Mouse (Mus musculus) heart, embryonic 13.5 days (tissue): ENCODE measurements around the gene Tapbp. TPM values are rescaled to one million over a fixed set of nuclear protein-coding genes. Genes with fewer than 3 reads are reported as not detected.
A peak's percentile ranks its signal among the peaks of the same experiment; 100 is the strongest.
"Not testable (repeated sequence)": the region's sequence is repeated elsewhere in the genome, so short reads cannot be mapped to it uniquely, and the experiment has no call there.

Source experiments
- ATAC-seq: fragments of 200-750 bp; cut with Nextera tagmentation; 2 replicates; pipeline ENCODE4 v1.8.0; 2017; ENCODE audit warnings: moderate TSS enrichment; ENCODE audit not compliant: insufficient number of reproducible peaks, low FRiP score, low TSS enrichment; ENCODE audit errors: extremely low read depth
- H3K27ac ChIP-seq: fragments of 300-500 bp; sonication (generic); replicated peaks from 2 replicates; pipeline ENCODE4 v1.5.1; 2015; ENCODE audit warnings: moderate library complexity, mild to moderate bottlenecking, inconsistent platforms
- H3K27me3 ChIP-seq: fragments of 300-500 bp; sonication (generic); replicated peaks from 2 replicates; pipeline ENCODE4 v1.6.1; 2015; ENCODE audit warnings: mild to moderate bottlenecking, inconsistent platforms
- H3K36me3 ChIP-seq: fragments of 300-500 bp; sonication (generic); 2 replicates; pipeline ENCODE4 v1.6.1; 2015; ENCODE audit warnings: mild to moderate bottlenecking, inconsistent platforms
- H3K4me1 ChIP-seq: fragments of 300-500 bp; sonication (generic); 2 replicates; pipeline ENCODE4 v1.6.1; 2015; ENCODE audit warnings: inconsistent platforms
- H3K4me2 ChIP-seq: fragments of 300-500 bp; sonication (generic); 2 replicates; pipeline ENCODE4 v1.6.1; 2015; ENCODE audit warnings: inconsistent platforms, mild to moderate bottlenecking, moderate library complexity
- H3K4me3 ChIP-seq: fragments of 300-500 bp; sonication (generic); 2 replicates; pipeline ENCODE4 v1.5.1; 2015; ENCODE audit warnings: moderate library complexity, mild to moderate bottlenecking, inconsistent platforms
- H3K9ac ChIP-seq: fragments of 300-500 bp; sonication (generic); 2 replicates; pipeline ENCODE4 v1.6.1; 2015; ENCODE audit warnings: inconsistent platforms, mild to moderate bottlenecking, moderate library complexity
- H3K9me3 ChIP-seq: fragments of 300-500 bp; sonication (generic); 2 replicates; pipeline ENCODE4 v1.6.1; 2016; ENCODE audit warnings: inconsistent platforms
- WGBS: fragments of 180-500 bp; shearing (Covaris S2); methylation state at CpG from one replicate; pipeline ENCODE4 v1.1.7; 2015; ENCODE audit warnings: mixed read lengths; 5-methylcytosine and 5-hydroxymethylcytosine counted together
- polyA plus RNA-seq: library from polyadenylated mRNA; unstranded; fragments of >200 nt; fragmentation: Nextera tagmentation; extraction: Ambion mirVana; gene quantifications from 2 replicates; pipeline ENCODE4 v1.2.1, GENCODE M21; 2015

The Tapbp gene
- polyA plus RNA-seq, 1 experiment from 2014 or later, result 36.8 TPM

DNA sequence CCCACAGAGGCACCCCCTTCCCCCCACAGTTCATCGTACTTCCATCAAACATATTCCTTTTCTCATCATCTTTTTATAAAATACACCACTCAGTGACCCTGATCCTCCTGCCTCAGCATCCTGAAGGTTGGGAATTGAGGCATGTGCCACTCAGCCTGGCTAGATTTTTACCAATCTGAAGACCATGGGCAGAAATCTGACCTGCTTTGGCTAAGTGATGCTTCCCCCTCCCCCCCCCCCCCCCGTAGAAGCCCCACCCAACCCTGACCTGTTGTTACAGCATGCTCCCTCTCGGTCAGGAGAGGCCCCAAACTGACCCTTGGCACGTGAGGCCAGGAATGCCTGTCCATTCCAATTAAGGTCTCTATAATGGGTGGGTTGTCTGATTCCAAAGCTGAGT, 10.9 kb upstream of the Tapbp start, which contains the start of gene Platr17:
TSS of gene Platr17 (plus strand) at position 301 of the 400 bp plus-strand sequence.
- not testable (repeated sequence) for H3K36me3 ChIP-seq, H3K9ac ChIP-seq, H3K27ac ChIP-seq, H3K9me3 ChIP-seq, H3K4me3 ChIP-seq, H3K27me3 ChIP-seq, ATAC-seq, H3K4me2 ChIP-seq
- H3K4me1 ChIP-seq, result peaks cover 18% of the 10 kb centered on the region
- WGBS, result 37% methylated on average over 3 of the region's 4 CpGs

- WGBS, result under 1% methylated on average over 44 of the region's 44 CpGs
- peak overlapping the region; percentile 80 for H3K9ac ChIP-seq
- peak overlapping the region; percentile 99 for H3K4me2 ChIP-seq
- peak overlapping the region; percentile 75 for H3K4me3 ChIP-seq
- H3K36me3 ChIP-seq, result peaks cover 29% of the 10 kb centered on the region
- ATAC-seq, result peak; percentile 16; the same call in 1 of the 2 replicates
- H3K9me3 ChIP-seq, result no peaks in the 10 kb centered on the region
- peak overlapping the region; percentile 81 for H3K27ac ChIP-seq
- H3K27me3 ChIP-seq, result no peaks in the 10 kb centered on the region
- H3K4me1 ChIP-seq, result peaks cover 24% of the 10 kb centered on the region
Measured at GRCm38 (mm10) chr17:33908331-33909076, 7.2 kb upstream of the Tapbp start.

DNA sequence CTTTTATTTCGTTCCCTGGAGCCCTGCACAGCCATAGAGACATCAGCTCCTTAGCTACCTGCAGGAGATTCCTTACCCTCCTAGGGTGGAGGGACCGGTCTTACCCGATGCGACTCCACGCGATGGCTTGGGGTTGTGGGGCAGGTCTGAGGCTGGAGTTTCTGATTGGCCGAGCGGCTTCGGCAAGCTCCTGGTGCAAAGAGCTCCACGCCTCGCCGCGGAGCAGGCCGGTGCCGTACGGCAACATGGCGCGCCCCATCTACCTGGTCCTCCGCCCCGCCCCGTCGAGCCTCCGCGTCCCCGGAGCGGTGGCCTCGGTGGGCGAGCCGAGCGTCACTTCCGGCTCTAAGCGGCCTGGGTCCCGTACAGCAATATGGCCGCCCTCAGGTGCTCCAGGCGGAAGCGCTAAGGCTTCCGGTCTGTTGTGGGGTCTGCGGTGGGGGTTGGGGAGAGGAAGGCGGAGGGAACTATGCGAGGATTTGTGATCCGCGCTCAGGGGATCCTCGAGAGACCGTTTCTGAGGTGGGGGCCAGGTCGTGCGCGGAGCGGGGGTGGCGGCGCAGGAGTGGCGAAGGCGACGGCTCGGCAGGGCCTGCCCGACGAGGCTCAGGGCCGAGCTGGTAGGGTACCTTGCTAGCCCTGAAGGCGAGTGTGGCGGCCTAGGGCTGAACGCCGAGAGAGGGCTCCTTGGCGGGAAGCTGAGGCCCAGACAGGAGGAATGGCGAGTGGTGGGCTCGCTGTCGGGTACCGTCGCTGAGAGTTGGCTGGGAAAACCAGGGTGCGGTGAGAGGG, 6.4 kb upstream of the Tapbp start, which contains the start of gene Daxx:
TSS of gene Daxx (plus strand) at position 338 of the 792 bp plus-strand sequence.
- H3K4me2 ChIP-seq, result peak within 1 kb of the TSS; percentile 99
- peak within 1 kb of the TSS; percentile 75 for H3K4me3 ChIP-seq
- peaks cover 37% of the 10 kb centered on the region for H3K36me3 ChIP-seq
- 1% methylated on average over 68 of the region's 68 CpGs for WGBS
- ATAC-seq, result peak; percentile 94
- peaks cover 25% of the 10 kb centered on the region for H3K4me1 ChIP-seq
- peak within 1 kb of the TSS; percentile 89 for H3K27ac ChIP-seq
- H3K9ac ChIP-seq, result peak within 1 kb of the TSS; percentile 88
- H3K9me3 ChIP-seq, result no peaks in the 10 kb centered on the region
- no peaks in the 10 kb centered on the region for H3K27me3 ChIP-seq

DNA sequence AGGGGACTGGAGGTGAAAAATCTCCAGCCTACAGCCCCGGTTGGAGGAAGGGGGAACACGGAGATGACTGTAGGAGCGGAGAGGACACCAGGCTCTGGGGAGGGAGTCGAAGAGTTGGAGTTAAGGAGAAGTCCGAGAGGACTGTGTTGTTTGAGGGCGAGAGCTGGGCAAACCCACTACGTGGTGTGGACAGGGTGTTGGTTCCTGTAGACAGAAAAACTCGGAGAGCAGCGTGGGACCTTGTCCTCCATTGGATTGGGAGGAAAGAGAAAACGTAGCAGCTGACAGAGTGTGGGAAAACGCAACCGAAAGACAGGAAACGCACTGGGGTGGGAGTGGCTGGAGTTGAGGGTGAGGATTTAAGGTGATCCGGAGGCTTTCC, 5.8 kb upstream of the Tapbp start:
- peak overlapping the region; percentile 88 for H3K9ac ChIP-seq
- H3K27ac ChIP-seq, result peak overlapping the region; percentile 89
- WGBS, result 0% methylated on average over 14 of the region's 14 CpGs
- peaks cover 29% of the 10 kb centered on the region for H3K4me1 ChIP-seq
- no peak for ATAC-seq
- H3K9me3 ChIP-seq, result no peaks in the 10 kb centered on the region
- H3K36me3 ChIP-seq, result peaks cover 43% of the 10 kb centered on the region
- H3K4me2 ChIP-seq, result peak overlapping the region; percentile 99
- H3K4me3 ChIP-seq, result peak overlapping the region; percentile 75
- no peaks in the 10 kb centered on the region for H3K27me3 ChIP-seq

- H3K9ac ChIP-seq, result peak overlapping the region; percentile 88
- H3K27me3 ChIP-seq, result no peaks in the 10 kb centered on the region
- H3K9me3 ChIP-seq, result no peaks in the 10 kb centered on the region
- H3K4me2 ChIP-seq, result peak overlapping the region; percentile 99
- H3K27ac ChIP-seq, result peak overlapping the region; percentile 89
- peaks cover 36% of the 10 kb centered on the region for H3K4me1 ChIP-seq
- H3K4me3 ChIP-seq, result peak overlapping the region; percentile 75
- no peak for ATAC-seq
- 46% methylated on average over 11 of the region's 11 CpGs for WGBS
- peaks cover 47% of the 10 kb centered on the region for H3K36me3 ChIP-seq
Measured at GRCm38 (mm10) chr17:33910346-33911051, 5.2 kb upstream of the Tapbp start.

DNA sequence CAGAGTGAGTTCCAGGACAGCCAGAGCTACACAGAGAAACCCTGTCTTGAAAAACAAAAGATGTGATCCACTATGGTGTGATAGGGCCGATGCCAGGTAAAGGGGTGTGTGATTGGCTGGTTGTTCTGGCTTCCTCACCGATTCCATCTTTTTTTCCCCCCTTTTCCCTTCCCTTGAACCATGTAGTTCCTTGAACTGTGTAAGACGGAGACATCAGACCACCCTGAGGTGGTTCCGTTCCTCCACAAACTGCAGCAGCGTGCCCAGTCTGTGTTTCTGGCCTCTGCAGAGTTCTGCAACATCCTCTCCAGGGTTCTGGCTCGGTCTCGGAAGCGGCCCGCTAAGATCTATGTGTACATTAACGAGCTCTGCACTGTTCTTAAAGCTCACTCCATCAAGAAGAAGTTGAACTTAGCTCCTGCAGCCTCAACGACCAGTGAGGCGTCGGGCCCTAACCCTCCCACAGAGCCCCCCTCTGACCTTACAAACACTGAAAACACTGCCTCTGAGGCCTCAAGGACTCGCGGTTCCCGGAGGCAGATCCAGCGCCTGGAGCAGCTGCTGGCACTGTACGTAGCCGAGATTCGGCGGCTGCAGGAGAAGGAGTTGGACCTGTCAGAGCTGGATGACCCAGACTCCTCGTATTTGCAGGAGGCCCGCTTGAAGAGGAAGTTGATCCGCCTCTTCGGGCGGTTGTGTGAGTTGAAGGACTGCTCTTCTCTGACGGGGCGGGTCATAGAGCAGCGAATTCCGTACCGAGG, 4.5 kb upstream of the Tapbp start:
- ATAC-seq, result no peak
- Histone ChIP-seq H3K4me2 (peak overlapping the region; percentile 99), H3K27ac (no peak overlapping the region), H3K4me3 (no peak overlapping the region), H3K36me3 (peaks cover 47% of the 10 kb centered on the region), H3K9ac (no peak overlapping the region), H3K9me3 (no peaks in the 10 kb centered on the region), H3K4me1 (peaks cover 36% of the 10 kb centered on the region), H3K27me3 (no peaks in the 10 kb centered on the region)
- 89% methylated on average over 31 of the region's 31 CpGs for WGBS

- whole genome bisulfite sequencing, result 91% methylated on average over 28 of the region's 28 CpGs
- Histone ChIP-seq H3K9me3 (no peaks in the 10 kb centered on the region), H3K9ac (no peak overlapping the region), H3K4me1 (peaks cover 41% of the 10 kb centered on the region), H3K27me3 (no peaks in the 10 kb centered on the region), H3K27ac (no peak overlapping the region), H3K4me3 (no peak overlapping the region), H3K4me2 (no peak overlapping the region), H3K36me3 (peaks cover 48% of the 10 kb centered on the region)
- no peak for ATAC-seq
Measured at GRCm38 (mm10) chr17:33911813-33912414, 3.8 kb upstream of the Tapbp start.

DNA sequence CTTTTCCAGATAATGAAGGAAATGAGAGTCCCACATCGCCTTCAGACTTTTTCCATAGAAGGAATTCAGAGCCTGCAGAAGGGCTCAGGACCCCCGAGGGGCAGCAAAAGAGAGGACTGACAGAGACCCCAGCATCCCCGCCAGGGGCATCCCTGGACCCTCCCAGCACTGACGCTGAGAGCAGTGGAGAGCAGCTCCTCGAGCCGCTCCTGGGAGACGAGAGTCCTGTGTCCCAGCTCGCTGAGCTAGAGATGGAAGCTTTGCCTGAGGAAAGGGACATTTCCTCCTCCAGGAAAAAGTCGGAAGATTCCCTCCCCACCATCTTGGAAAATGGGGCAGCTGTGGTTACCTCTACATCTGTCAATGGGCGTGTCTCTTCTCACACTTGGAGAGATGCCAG, 2.4 kb upstream of the Tapbp start:
- Histone ChIP-seq H3K27ac (no peak overlapping the region), H3K9ac (no peak overlapping the region), H3K36me3 (peaks cover 61% of the 10 kb centered on the region), H3K4me2 (no peak overlapping the region), H3K4me1 (peaks cover 46% of the 10 kb centered on the region), H3K9me3 (no peaks in the 10 kb centered on the region), H3K27me3 (no peaks in the 10 kb centered on the region), H3K4me3 (no peak overlapping the region)
- WGBS, result 88% methylated on average over 10 of the region's 10 CpGs
- ATAC-seq, result no peak

DNA sequence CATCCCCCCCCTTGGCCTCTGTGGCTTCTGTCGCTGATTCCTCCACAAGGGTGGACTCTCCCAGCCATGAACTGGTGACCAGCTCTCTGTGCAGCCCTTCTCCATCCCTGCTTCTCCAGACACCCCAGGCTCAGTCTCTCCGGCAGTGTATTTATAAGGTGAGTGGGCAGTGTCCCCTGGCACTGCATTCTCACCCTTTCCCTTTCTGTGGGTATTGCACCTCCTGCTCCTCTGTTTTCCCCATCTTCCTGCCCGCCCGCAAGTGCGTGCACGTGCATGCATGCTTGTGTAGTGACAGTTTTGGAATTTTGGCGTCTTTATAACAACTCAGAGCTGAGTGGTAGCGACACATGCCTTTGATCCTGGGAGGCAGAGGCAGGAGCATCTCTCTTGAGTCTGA, 1.8 kb upstream of the Tapbp start:
- H3K4me2 ChIP-seq, result no peak overlapping the region
- no peaks in the 10 kb centered on the region for H3K27me3 ChIP-seq
- ATAC-seq, result no peak
- peaks cover 50% of the 10 kb centered on the region for H3K4me1 ChIP-seq
- no peaks in the 10 kb centered on the region for H3K9me3 ChIP-seq
- 94% methylated on average over 8 of the region's 8 CpGs for WGBS
- H3K36me3 ChIP-seq, result peaks cover 63% of the 10 kb centered on the region
- H3K27ac ChIP-seq, result no peak overlapping the region
- no peak overlapping the region for H3K9ac ChIP-seq
- no peak overlapping the region for H3K4me3 ChIP-seq

- H3K4me2 ChIP-seq, result peak overlapping the region; percentile 81
- no peaks in the 10 kb centered on the region for H3K9me3 ChIP-seq
- peaks cover 63% of the 10 kb centered on the region for H3K36me3 ChIP-seq
- no peak for ATAC-seq
- WGBS, result 70% methylated on average over 13 of the region's 13 CpGs
- H3K9ac ChIP-seq, result peak overlapping the region; percentile 47; the same call in 1 of the 2 replicates
- no peaks in the 10 kb centered on the region for H3K27me3 ChIP-seq
- peak overlapping the region; percentile 68 for H3K4me3 ChIP-seq
- H3K27ac ChIP-seq, result peak overlapping the region; percentile 28; the same call in 1 of the 2 replicates
- peaks cover 53% of the 10 kb centered on the region for H3K4me1 ChIP-seq
Measured at GRCm38 (mm10) chr17:33914969-33915391, 719 bp upstream of the Tapbp start.
